Mouse (Mus musculus): ENCODE measurements around the gene Vps39. TPM values are rescaled to one million over a fixed set of nuclear protein-coding genes. Genes with fewer than 3 reads are reported as not detected.

Gene Vps39
- polyA plus RNA-seq, 1 experiment from 2014 or later = 15.5 TPM

Other genes with a start within 250 kb of the Vps39 start
- 24.1 and 26.7 TPM in 2 replicates for gene Ehd4, start 198.5 kb downstream of the Vps39 start, polyA plus RNA-seq (2014; fragmentation: Nextera tagmentation; extraction: Ambion mirVana)
- gene Pla2g4e, start 107.8 kb downstream of the Vps39 start, polyA plus RNA-seq (2014; fragmentation: Nextera tagmentation; extraction: Ambion mirVana) = not detected in 2 replicates
- not detected in 2 replicates for gene Pla2g4d, start 63.9 kb downstream of the Vps39 start, polyA plus RNA-seq (2014; fragmentation: Nextera tagmentation; extraction: Ambion mirVana)
- gene Pla2g4f, start 39.0 kb downstream of the Vps39 start, polyA plus RNA-seq (2014; fragmentation: Nextera tagmentation; extraction: Ambion mirVana) = 0.10 TPM in 1 of 2 replicates, not detected in the other
- gene Ganc, start 50.8 kb upstream of the Vps39 start, polyA plus RNA-seq (2014; fragmentation: Nextera tagmentation; extraction: Ambion mirVana) = 7.8 and 8.5 TPM in 2 replicates
- 7.1 and 9.2 TPM in 2 replicates for gene Tmem87a, start 51.0 kb upstream of the Vps39 start, polyA plus RNA-seq (2014; fragmentation: Nextera tagmentation; extraction: Ambion mirVana)
- 6.3 and 7.5 TPM in 2 replicates for gene Capn3, start 102.9 kb upstream of the Vps39 start, polyA plus RNA-seq (2014; fragmentation: Nextera tagmentation; extraction: Ambion mirVana)
- 75.0 and 81.9 TPM in 2 replicates for gene Zfp106, start 210.7 kb upstream of the Vps39 start, polyA plus RNA-seq (2014; fragmentation: Nextera tagmentation; extraction: Ambion mirVana)
- gene Snap23, start 214.5 kb upstream of the Vps39 start, polyA plus RNA-seq (2014; fragmentation: Nextera tagmentation; extraction: Ambion mirVana) = 74.2 and 76.5 TPM in 2 replicates